Mouse (Mus musculus) gastrocnemius, adult 2 months (tissue): ENCODE data around the gene Sumo2. TPM values are rescaled to one million over a fixed set of nuclear protein-coding genes. Genes with fewer than 3 reads are reported as not detected.
"Not testable (repeated sequence)": the region's sequence is repeated elsewhere in the genome, so short reads cannot be mapped to it uniquely, and the experiment has no call there.

Source experiments
- DNase-seq: peaks from one replicate; pipeline ENCODE4 v3.0.0; 2022
- H3K27ac ChIP-seq: fragments of 200-600 bp; 2 replicates; pipeline ENCODE4 v1.8.1; 2022; ENCODE audit warnings: mild to moderate bottlenecking
- H3K4me3 ChIP-seq: fragments of 200-600 bp; 2 replicates; pipeline ENCODE4 v1.8.1; 2022; ENCODE audit warnings: mild to moderate bottlenecking, moderate library complexity
- CTCF ChIP-seq: fragments of 200-600 bp; IDR thresholded peaks from 2 replicates; pipeline ENCODE4 v1.8.1; 2022; ENCODE audit warnings: antibody characterized with exemption, mild to moderate bottlenecking, moderate library complexity
- intact Hi-C: fragments of 180-260 bp; cut with DNase I; formaldehyde crosslinking; loops from one replicate; pipeline ENCODE4 v1.15.1; 2025
- total RNA-seq, 2 experiments: library from RNA; stranded (reverse); gene quantifications; 2 replicates each; pipeline ENCODE4 v1.2.3; 2021

Sumo2 gene
- total RNA-seq, 2 experiments from 2014 or later: 138 to 164 TPM

DNA sequence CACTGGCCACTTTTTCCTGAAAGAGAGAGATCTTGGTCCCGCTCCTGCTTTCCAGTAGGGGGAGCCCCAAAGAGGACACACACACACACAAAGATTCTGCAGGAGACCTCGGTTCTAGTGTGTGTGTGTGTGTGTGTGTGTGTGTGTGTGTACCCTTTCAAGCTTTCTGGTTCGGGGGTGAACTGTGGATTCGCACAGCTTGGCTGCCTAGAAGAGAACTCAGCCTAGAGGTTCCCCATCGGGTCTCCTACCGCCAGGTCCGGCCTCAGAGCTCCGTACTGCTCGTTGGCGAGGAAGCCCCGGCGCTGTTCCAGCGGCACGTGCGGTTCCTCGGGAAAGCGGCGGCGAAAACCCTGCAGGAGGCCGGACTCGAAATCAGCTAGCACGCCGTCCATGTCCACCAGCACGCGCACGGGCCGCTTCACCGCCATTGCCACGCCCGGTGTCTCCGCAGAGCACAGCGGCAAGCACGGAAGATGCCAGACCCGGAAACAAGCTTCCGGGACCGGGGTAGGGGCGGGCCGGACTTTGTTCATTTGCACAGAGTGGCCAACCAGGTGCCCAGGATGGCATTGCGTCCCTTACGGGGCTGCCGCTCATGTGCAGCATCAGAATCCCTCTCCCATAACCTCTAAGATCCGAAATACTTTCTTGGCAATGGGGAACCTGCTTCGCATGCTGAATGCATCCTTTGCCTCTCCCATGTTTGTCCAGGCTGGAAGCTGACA lies 44.6 kb downstream of the Sumo2 start, which contains the start of gene Nt5c:
TSS of gene Nt5c (minus strand) at position 507 of the 728 bp plus-strand sequence.
- TF ChIP-seq CTCF: peak; percentile 83
- Histone ChIP-seq H3K4me3 (peak within 1 kb of the TSS; percentile 94), H3K27ac (peak within 1 kb of the TSS; percentile 79)
- DNase-seq: peak; percentile 85
- intact Hi-C loops: loop anchor here (2.0 to 5.0 kb wide), 3 partner anchors 21 to 71 kb away; partner anchors contain the start of genes Nup85 and Sumo2

GRCm38 (mm10) chr11:115490441-115491355 lies 45.4 kb downstream of the Sumo2 start:
- no peak for TF ChIP-seq CTCF
- peak overlapping the region; percentile 79 for H3K27ac ChIP-seq
- no peak for DNase-seq
- peak overlapping the region; percentile 94 for H3K4me3 ChIP-seq
- intact Hi-C loops: loop anchor here (2.0 to 5.0 kb wide), 3 partner anchors 22 to 72 kb away; partner anchors contain the start of genes Nup85 and Sumo2

DNA sequence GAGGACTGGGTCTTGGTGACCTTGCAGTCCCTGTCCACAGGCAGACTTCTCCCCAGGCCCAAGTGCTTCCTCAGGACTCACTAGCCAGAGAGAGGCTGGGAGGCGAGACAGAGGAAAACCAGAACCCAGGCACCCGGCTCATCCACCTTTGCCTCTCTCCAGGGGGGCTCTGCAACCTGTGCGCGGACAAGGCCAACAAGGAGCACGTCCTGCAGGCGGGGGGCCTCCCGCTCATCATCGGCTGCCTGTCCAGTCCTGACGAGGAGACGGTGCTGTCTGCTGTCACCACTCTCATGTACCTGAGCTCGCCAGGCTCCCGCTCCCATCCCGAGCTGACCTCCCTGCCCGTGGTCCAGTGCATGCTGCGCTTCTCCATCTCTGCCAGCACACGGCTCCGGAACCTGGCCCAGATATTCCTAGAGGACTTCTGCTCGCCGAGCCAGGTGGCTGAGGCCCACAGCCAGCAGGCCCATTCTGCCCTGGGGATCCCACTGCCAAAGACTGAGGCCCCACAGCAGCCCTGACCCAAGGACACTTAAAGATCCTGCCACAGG lies 47.4 kb downstream of the Sumo2 start:
- Histone ChIP-seq H3K4me3 (no peak overlapping the region), H3K27ac (no peak overlapping the region)
- intact Hi-C loops: loop anchor here (10.0 kb wide), 1 partner anchor 226 kb away; no protein-coding TSS in a partner anchor
- TF ChIP-seq CTCF: no peak
- DNase-seq: no peak

DNA sequence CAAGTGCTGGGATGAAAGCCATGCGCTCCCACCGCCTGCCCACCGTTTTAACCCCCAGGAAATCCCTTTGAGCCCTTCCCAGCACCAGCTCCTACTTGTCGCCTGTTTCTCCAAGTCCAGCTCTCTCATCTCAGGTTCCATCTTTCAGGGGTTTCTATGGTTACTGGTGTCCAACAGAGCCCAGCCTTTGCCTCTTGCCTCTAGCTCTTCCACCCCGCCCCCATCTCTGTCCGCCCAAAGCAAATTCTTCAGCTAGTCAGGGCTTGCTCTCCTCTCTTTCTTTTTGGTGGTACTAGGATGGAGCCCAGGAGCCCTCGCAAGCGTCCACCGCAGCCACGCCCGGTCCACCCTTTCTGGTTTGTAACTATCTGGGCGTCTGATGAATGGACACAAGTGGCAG lies 50.9 kb downstream of the Sumo2 start:
- intact Hi-C loops: loop anchor here (10.0 kb wide), 1 partner anchor 230 kb away; no protein-coding TSS in a partner anchor
- no peak for TF ChIP-seq CTCF
- DNase-seq: no peak
- H3K4me3 ChIP-seq: no peak overlapping the region
- H3K27ac ChIP-seq: no peak overlapping the region

- peak overlapping the region; percentile 57 for H3K4me3 ChIP-seq
- intact Hi-C loops: loop anchor here (5.0 to 10.0 kb wide), 2 partner anchors 129 to 231 kb away; partner anchors contain the start of gene Mif4gd
- peak; percentile 75 for DNase-seq
- peak; percentile 97 for TF ChIP-seq CTCF
- peak overlapping the region; percentile 32 for H3K27ac ChIP-seq
Measured at GRCm38 (mm10) chr11:115483726-115484125, 52.4 kb downstream of the Sumo2 start.

DNA sequence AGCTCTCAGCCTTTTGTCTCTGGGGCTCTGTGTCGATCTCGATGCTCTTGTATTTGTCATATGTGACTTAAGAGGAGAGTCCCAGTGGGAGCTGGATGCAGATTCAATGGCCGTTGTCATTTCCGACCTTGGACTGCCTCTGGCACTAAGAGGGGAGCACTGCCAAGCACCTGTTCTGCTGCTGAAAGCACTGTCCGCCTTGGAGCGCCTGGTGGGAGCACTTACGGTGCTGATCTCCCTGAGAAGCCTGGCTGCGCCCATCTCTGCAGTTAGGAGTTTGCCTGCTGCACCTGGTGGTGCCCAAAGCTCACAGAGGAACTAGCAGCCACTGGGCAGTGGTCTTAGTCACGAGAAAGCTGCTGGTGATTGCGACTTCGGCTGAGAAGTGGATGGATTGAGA lies 52.8 kb downstream of the Sumo2 start:
- DNase-seq: peak; percentile 67
- intact Hi-C loops: loop anchor here (5.0 to 10.0 kb wide), 2 partner anchors 129 to 232 kb away; partner anchors contain the start of gene Mif4gd

DNA sequence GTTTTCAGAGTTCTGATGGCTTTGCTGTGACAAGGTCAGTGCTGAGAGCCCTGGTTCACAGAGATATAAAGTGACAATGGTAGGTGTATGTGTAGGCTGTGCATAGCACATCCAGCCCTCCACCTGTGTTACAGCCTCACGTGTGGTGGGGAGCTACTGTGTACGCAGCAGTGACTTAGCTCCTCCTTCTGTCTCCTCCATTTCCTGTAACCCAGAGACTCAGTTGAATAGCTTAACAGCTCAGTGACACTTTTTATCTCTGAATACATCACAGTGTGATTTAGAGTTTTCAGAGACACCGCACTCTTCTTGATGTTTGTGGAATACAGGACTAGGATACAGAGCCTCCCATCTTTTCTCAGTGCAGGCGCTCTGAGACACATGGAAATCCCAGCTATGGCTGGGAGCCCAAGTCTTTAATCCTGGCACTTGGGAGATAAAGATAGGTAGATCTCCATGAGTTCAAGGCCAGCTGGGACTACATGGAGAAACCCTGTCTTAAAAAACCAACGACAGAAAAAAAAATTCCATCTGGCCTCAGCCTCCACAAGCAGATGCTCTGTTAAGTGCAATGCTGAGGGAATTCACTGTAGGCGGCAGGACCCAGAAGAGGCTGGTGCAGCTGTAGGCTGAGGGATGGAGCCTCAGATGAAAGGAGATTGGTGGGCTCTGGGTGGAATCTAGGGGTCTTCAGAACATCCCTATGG lies 54.4 kb downstream of the Sumo2 start:
- no peak overlapping the region for H3K27ac ChIP-seq
- no peak overlapping the region for H3K4me3 ChIP-seq
- intact Hi-C loops: loop anchor here (5.0 to 10.0 kb wide), 2 partner anchors 131 to 233 kb away; partner anchors contain the start of gene Mif4gd
- no peak for DNase-seq
- TF ChIP-seq CTCF: no peak

More for the DNA sequence above, 52.8 kb downstream of the Sumo2 start:
- no peak for TF ChIP-seq CTCF
- Histone ChIP-seq H3K27ac (peak overlapping the region; percentile 32), H3K4me3 (peak overlapping the region; percentile 57)

DNA sequence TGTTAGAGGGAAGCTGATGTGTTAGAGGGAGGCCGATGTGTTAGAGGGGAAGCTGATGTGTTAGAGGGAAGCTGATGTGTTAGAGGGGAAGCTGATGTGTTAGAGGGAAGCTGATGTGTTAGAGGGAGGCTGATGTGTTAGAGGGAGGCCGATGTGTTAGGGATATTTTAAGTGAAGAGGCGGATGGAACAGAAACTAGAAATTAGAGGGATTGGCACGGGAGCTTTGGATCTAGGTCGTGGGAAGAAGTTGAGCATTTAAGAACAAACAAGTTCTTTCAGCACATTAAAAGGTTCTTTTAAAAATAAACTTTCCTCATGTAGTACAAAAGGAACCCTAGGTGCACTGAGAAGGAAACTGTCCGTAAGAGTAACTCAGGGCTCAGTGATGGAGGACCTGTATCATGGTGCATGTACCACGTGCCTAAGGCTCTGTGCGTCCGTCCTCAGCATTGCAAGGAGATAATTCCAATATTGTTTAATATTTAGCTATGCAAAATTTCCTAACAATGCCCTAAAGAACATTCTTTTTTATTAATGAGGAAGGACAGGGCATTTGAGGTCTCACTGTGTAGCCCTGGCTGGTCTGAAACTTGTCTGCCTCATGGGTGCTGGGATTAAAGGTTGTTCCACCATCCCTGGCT lies 57.7 kb downstream of the Sumo2 start:
- DNase-seq: no peak
- Histone ChIP-seq H3K27ac (no peak overlapping the region), H3K4me3 (no peak overlapping the region)
- intact Hi-C loops: no loop called here
- TF ChIP-seq CTCF: no peak

DNA sequence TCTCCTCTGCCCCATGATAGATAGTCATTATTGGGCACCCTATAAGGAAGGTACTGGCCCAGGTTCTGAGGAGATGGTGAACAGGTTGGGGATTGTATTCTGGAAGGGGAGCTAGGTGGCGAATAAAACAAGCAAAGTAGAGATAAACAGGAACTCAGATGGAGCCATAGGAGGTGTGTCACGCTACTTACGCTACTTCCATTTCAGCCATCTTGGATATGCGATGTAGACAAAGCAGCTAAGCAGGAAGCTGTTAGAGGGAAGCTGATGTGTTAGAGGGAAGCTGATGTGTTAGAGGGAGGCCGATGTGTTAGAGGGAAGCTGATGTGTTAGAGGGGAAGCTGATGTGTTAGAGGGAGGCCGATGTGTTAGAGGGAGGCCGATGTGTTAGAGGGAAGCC lies 58.7 kb downstream of the Sumo2 start:
- H3K4me3 ChIP-seq, intact Hi-C loops, DNase-seq, H3K27ac ChIP-seq: not testable (repeated sequence)

DNA sequence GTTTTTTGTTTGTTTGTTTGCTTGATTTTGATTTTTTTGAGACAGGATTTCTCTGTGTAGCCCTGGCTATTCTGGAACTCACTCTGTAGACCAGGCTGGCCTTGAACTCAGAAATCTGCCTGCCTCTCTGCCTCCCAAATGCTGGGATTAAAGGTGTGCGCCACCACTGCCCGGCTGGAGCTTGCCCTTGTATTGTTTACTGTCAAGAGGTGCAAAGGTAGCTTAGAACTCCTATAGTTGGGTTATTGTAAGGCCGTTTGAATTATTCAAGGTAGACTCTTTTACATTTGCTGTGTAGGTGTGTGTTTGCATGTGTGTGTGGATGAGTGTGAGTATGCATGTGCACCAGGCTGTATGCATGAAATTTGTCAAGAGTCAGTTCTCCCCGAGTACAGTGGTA lies 59.4 kb downstream of the Sumo2 start:
- not testable (repeated sequence) for DNase-seq

DNA sequence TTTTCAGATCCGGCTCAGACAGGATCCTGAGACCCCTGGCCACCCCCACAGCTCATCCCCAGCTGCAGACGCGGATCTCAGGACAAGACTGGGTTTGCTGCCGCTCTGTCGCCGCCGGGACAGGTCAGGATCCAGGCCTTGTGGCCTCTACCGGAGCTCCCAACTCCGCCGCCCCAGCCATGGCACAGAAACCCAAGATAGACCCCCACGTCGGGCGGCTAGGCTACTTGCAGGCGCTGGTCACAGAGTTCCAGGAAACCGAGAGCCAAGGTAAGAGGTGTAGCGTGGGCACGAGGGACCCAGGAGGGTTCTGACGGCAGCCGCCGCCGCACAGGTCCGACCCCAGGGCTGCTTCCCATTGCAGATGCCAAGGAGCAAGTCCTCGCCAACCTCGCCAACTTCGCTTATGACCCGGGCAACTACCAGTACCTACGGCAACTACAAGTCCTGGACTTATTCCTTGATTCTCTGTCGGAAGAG lies 60.3 kb downstream of the Sumo2 start:
- intact Hi-C loops: loop anchor here (2.0 kb wide), 2 partner anchors 47 to 117 kb away; no protein-coding TSS in a partner anchor
- peak overlapping the region; percentile 87 for H3K27ac ChIP-seq
- H3K4me3 ChIP-seq: peak overlapping the region; percentile 90
- no peak for DNase-seq
- no peak for TF ChIP-seq CTCF

More for the DNA sequence above, 59.4 kb downstream of the Sumo2 start:
- intact Hi-C loops, H3K27ac ChIP-seq, H3K4me3 ChIP-seq: not testable (repeated sequence)
